Mouse (Mus musculus) hindlimb bud, embryonic 11.5 days (tissue): ENCODE results near the gene Gm49361.

ENCODE experiments used
- DNase-seq: peaks from one replicate; pipeline ENCODE4 v3.0.0-alpha.2; 2012; ENCODE audit warnings: low read depth, low spot score; ENCODE audit errors: extremely low spot score

The Gm49361 gene

DNA sequence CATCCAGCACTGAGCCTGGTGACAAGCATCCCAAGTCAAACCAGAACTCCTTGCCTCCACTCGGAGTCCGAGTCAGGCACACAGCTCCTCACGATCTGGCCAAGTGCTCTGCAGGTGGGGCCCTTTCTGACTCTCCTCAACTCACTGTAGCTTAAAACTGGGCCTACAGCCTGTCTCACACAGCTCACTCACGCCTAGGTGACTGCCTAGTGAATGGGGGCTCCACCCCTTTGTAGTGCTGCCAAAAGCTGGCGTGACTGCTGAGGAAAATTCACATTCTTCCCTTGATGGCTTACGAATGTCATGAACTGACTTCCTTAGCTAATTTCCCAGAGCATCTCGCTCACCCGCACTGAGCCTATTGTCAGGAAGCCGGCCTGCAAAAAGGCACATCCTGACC, 15.4 kb downstream of the Gm49361 start:
- no peak for DNase-seq

DNA sequence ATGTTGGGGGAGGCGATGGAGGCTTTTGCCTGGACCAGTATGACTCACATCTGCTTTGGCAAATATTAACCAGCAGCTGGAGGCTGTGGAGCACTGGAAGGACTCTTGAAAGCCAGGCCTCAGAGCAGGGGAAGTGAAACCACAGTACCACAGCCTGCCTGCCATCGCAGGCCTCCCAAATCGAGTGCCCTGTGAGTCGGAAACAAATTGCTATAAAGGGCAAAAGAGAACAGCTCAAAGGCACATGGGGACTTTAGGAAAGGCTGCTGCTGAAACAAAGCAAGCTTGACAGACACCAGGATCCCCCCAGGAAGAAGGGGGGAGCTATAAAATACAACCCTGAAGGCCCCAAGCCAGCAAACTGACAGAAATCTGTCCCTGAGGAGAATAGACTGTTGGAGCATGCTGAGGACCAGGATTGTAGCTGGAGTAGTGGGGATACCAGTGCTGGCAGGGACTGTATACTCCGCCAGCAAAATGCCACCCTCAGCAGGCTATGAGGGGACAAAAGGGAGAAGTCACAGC, 15.9 kb downstream of the Gm49361 start:
- DNase-seq, result no peak

DNA sequence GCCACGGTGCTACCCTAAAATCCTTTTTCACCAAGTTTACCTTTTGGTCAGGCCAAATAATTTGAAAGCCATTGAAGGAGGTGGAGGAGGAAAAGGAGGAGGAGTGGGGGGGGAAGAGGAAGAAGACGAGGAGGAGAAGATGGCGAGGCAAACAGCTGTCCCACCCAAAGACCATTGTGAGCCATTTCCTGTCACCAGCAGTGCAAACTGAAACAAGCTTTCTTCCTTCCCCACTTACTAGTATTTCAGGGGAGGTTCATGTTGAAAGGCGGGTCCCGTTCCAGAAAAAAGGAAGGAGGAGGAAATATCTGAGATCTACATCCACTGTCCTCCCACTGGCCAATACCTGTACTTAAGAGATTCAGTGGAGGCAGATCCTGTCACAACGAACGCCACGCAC, 16.5 kb downstream of the Gm49361 start:
- no peak for DNase-seq

DNA sequence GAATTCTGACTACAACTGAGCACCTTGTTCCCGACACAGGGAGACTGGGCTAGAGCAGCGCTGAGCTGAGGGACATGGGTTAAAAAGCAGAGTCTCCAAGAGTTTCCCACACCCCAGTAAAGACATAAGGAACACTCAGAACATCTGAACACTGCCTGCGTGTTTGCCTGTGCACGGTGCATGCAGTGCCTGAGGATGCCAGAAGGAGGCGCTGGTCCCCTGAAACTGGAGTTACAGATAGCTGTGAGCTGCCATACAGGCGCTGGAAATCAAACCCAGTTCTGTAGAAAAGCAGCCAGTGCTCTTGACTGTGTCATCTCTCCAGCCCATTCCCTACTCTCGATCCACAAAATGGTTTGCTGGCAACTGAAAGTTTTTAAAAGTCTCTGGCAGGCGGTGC, 19.7 kb downstream of the Gm49361 start:
- DNase-seq, result no peak

DNA sequence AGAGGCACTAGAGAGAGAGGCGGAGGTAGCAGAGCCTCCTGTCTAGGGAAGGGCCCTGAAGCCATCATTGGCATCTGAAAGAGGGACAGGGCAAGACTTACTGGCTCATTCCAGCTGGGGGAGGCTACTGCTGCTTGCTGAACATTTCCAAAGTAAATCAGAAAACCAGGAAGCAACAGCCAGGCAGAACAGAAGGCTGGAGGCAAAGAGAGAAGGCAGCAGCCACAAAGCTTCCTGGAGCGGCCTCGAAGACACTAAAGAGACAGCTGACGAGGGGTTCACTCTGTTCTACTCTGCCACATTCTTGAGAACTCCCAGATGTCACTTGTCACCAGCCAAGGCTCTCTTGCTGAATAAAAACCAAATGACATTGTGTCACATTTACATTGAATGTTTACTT, 21.4 kb downstream of the Gm49361 start:
- DNase-seq, result no peak

DNA sequence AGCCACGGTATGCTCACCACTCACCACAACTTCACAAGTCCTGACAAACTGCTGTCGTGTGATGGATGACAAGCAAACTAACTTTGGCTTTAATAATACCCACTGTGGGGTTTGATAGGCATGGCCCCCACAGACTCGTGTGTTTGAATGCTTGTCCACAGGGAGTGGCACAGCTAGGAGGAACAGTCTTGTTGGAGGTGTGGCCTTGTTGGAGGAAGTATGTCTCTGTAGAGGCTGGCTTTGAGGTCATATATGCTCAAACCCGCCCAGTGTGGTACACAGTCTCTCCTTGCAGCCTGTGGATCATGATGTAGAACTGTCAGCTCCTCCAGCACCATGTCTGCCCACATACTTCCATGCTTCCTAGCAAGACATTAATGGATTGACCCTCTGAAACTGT, 27.7 kb downstream of the Gm49361 start:
- no peak for DNase-seq

DNA sequence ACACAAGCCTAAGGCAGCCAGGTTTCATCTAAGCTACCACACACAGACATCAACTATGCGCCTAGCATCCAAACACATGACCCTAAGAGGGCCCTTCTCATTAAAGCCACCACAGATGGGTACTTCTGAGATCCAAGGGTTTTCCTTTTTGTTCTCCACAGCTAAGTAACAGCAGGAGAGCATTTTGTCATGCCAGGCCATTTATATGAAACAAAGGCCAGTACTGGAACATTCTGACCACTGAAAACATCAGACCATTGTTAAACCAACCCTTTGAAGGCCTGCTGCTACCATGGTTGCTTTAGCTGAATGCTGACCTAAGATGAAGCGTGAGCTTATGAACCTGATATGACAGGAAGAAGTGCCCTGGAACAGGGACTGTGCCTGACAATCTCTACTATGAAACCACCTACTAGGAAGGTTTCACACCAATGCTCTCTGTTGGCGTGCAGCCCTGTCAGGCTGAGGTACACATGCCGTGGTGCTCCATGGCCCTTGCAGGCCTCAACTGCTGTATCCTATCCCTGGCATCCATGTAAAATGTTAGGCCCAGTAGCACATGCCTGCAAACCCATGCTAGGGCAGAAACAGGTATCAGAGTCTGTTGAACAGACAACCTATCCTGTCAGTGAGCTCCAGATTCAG, 29.2 kb downstream of the Gm49361 start:
- DNase-seq, result no peak

DNA sequence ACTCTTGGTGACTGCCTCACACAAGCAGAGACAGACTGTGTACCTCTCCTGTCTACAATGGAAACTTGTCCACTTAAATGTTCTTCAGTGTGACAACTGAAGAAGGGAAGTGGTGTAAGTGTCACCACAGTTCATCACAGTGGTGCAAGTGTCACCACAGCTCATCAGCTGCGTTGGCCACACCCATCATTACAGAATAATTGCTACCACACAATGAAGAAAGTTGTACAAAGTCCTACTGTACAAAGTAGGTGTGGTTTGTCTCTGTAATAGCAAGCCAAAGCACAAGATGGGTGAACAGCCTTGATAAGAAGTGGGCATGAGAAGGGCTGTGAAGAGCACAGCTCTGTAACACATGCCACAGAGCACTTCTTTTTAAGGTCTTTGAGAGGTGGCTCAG, 33.0 kb downstream of the Gm49361 start:
- DNase-seq, result no peak

DNA sequence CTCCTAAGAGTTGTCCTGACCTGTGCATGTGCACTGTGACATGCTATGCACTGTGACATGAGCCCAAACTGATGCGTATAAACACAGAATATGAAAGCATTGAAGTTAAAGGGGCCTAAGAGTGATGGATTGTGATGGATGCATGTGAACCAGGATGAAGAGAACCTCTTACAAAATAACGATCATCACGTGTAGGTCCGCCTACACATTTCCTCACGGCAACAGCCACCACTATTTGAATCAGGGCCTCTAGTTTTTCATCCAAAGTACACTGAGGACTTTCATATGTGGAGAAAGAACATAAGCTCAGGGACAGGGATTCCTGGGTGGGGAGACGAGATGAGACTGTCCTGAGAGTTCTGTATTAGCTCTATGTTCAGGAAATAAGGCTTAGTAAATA, 34.8 kb downstream of the Gm49361 start:
- DNase-seq, result no peak

DNA sequence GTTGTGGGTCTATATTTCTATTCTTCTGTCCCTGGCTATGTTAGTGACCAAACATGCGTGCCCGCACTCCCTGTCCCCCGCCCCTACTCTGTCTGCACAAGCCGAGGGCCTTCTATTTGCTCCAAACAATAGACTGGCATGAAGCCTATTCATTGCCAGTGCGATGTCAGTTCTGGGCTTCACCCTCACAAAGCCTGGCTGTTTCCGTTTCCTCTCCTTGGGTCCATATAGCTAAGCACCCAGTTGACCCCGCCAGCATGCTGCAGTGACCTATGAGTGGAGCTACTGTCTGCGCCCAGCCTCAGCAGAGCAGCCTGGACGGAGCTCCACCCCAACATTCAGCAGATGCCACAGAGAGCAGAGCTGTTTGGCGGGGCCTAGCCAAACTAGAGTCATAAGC, 36.7 kb downstream of the Gm49361 start:
- DNase-seq, result no peak

DNA sequence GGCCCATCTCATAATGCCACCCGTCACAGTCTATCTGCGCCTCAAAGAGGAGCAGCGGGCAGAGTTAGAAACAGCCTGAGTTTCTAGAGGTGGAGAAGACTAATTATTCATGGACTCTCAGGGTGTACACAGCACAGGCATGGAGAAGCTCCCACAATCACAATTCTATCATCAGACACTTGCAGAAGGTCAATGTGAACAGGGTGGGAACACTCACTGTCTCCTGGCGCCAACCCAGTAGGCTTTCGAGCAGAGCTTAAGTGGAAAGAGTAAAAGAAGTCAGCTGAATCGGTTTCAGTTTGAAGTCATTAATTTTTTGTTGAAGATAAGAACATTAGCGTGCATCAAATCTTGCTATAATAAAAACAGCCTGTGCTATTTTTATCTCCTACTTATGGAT, 37.3 kb downstream of the Gm49361 start:
- no peak for DNase-seq

DNA sequence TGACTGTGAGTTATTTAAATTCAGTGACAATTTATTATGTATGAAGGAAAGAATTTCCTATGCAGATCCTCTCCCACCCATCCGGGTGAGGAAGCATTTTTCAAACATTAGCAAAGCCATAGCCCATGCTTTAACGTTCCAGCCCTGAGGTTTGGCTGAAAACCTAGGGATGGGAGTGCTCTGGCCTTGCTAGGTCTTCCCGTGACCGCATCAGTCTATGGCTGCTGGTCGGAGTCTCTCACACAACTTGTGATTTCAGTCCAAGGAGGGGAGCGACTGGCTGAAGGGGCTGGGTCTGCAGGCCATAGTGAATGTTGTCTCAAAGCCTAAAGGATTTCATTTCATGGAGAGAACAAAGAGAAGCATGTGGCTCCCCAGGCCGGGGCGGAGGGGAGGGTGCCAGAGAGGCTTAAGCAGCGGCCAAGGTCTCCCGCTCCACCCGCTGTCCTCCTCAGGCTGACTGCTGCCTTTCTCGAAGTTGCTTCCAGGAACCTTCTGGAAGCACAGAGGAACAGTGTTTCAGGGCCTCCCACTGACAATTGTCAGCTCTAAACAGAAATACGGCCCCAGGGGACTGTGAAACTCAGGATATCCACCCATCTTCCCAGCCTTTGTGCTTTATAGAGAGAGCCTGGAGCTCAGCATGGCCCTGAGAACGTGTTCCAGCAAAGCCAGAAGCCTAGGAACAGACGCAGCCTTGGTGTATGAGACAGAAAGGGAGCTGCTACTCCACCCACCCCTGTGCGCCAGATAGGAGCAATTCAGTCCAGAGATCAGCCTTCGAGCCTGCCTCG, 38.6 kb downstream of the Gm49361 start:
- DNase-seq, result no peak

DNA sequence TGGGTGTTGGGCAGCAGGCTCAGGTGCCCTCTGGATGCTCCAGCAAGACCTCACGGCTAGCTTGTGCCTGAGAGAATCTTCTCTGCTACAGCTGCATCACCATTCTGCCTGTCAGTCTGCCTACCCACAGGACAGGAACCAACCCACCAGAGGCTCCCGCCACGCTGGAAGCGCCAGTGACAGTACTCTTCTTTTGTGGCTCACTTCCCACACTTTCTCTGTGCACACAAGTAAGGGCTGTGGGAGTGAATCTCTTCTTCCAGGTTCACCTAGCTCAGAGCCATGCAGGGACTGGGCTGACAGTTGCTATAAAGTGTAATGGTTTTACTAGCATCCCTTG, 39.2 kb downstream of the Gm49361 start:
- DNase-seq, result no peak

DNA sequence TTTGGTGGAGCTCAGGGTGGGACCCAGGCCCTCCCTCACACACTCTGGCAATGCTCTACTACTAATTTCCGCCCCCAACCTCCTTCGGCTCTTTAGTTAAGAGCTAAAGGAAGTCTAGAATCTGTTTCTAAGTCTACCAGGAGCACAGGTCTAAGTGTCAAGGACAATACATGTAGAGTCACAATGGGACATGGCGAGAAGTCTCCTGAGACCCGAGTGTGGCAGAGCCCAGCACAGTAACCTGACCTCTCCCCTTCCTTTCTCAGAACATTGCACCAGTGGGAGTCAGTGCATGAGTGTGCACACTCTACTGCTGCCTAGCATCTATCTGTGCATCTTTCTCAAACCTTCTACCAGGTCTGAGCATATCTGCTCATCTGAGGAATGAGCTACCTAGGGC, 40.1 kb downstream of the Gm49361 start:
- no peak for DNase-seq

DNA sequence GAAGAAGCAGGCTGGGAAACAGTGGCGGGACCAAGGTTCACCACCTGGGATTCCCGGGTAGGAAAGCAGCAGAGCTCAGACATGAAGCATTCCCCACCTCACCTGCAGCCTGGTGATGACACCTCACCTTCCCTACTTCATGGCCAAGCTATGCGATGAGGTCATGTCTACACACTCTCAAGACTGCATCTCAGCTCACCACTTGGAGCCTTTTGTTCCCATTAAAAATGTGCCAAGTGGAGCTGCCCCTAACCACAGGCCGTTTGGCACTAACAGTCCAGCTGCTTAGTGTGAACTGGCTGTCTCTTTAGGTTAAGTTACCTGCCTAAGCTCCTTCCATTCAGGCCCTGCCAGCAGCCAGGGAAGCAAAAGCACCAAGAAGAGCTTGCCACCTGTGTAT, 40.8 kb downstream of the Gm49361 start:
- DNase-seq, result no peak

DNA sequence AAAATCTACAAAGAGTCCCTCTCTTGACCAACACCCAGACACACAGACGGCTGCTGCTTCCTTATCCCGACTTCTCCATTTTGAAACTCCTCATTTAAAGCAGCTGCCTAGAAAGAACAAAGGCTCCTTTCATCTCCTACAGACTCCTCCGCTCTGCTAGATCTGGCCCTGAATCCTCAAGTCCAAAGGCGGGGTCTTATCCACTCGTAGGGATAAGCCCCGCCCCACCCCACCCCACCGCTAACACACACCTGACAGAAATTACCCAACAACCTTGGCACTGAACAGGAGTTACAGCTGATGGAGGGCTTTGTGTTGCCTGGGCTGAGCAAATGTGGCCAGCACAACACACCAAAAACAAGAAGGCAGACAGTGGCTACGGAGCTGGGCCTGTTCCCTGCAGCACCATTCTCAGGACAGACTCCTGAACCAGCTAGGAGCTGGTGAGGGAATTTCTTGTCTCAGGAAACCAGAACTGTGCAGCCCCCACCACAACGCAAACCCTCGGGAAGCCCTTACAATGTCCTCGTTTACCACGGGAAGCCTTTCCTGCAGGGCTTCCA, 43.9 kb downstream of the Gm49361 start:
- DNase-seq, result no peak

DNA sequence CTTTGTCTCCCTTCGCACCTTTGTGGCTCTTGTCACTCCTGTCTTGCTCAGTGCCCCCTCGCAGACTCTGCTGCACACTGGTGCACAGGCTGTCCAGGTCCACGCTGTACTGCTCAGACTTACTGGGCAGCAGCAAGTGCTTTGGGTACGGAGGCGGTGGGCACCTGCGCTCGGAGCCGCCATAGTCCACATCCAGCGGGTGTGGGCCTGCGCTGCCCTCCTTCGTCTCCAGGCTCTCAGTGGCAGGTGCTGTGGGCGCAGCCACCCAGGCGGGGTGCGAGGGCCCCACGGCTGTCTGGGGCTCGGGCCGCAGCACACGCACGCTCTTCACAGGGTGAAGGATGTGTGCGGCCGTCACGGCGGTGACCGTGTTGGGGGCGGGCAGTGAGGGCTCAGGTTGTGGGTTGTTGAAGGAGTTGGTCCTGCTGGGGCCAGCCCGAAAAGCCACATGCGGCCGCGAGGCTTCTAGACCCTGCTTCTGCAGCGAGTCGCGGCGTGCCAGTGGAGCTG, 46.4 kb downstream of the Gm49361 start:
- no peak for DNase-seq

DNA sequence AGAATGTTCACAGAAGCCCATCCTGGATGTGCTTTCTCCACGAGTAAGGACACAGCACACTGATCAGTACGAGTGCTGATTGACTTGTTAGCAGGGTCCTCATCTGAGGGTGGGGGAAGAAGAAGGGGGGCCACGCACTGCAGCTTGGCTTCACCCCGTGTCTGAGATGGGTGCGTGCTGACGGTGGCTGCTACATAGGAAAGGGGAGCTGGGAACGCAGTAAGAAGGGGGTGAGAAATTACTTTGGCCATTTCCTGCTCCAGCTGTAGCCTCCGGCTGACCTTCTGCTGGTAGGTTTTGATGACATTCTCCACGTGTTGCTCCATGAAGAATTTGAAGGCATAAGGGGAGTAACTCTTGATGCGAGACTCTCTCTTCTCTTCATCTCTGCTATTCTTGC, 46.9 kb downstream of the Gm49361 start:
- DNase-seq, result no peak

DNA sequence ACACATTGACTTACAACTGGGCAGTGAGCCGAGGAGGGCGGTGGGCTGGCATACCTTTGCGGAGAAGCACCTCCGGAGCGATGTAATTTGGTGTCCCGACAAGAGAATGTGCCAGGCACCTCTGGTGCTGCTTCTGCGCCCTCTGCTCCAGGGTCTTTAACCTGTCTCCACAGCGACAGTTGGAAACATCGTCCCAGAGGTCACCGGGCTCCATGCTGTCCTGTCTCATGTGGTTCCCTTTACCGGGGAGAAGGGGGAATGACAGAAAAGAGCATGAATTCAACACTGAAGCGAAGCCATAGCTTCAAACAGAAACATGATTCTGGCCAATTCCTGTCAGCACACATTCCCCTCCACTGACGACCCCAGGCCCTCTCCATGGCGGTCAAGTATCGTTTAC, 49.8 kb downstream of the Gm49361 start:
- DNase-seq, result no peak

DNA sequence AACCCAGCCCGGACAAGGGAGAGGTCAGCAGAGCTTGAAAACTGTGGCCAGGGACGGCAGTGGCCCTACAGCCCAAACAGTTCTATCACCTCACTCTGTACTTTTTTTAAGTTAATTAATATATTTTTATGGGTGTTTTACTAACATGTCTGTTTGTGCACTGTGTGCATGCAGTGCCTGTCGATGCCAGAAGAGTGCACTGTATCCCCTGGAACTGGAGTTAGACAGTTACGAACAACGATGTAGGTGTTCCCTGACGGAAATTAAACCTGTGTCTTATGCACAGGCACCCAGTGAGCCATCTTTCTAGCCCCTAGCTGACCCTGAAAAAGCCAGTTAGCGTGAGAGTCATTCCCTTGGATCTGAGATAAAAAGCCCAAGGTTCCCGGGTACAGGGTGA, 50.4 kb downstream of the Gm49361 start:
- DNase-seq, result no peak

DNA sequence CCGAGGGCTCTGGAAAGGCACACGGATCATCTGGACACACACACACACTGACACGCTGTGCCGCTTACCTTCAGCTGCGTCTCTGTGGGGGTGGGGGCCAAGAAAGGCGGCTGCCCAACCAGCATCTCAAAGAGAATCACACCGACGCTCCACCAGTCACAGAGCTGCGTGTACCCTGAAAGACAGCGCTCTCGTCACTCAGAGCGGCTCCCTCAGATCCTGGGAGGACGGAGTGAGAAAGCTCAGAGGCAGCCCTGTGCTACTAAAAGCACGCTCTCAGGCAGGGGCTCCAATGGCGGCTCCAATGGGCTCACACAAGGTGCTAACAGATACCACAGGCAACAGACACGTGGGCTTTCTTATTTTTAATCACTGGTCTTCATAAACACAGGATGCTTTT, 51.7 kb downstream of the Gm49361 start:
- no peak for DNase-seq

DNA sequence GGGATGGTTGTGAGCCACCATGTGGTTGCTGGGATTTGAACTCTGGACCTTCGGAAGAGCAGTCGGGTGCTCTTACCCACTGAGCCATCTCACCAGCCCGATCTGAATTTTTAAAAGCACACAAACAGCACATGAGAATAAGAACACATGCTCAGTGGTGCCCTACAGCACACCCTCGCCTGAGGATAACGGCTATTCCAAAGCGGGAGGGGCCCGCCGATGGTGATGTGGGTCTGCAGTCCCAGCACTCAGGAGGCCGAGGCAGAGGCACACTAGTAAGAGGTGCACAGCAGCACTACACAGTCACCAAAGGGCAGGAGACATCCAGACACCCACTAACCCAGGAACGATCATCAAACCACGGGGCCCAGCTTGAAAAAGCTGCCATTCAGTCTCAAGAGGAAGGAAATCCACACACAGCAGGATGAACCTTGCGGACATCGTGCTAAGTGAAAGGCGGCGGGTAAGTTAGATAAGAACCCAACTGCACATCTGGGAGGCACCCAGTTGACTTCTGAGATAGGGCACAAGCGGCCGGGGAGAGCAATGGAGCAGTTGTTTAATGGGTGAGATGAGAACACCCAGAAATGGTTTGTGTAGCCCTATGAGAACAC, 53.3 kb downstream of the Gm49361 start:
- DNase-seq, result no peak
